In the genomic region with DNA sequence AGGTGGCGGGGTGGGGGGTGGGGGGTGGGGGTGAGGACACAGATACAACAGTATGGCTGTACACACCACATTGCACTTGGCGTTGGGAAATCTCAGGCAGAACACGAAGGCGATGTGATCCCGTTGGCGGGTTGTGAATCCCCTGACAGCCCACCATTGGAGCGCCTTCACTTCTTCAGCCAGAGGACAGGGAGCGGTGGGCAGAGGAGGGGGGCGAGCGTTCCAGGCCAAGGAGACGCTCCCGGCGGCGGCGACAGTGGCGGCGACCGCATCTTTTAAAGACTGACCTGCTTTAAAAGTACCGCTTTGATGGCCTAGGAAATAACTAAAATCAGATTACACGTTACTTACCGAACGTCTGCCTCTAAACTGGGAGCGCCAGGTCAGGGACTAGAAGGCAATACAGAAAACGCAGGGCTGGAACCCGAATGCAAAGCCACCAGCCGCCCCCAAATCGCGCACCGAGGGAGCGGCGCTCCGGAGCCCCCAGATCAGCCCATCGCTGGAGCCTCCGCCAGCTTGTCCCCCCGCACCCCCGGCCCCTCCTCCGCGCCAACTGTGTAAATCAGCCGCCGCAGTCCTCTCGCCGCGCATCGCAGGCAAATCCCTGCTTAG, we compare ENCODE assay signal across 8 mouse cellular contexts. TPM values are rescaled to one million over a fixed set of nuclear protein-coding genes. Genes with fewer than 3 reads are reported as not detected.
DNase-seq lines count a peak whose midpoint lies in the region; ATAC-seq lines count a peak whose summit lies in the region.

A gene (minus strand): TSS at position 607 of the 615 bp plus-strand sequence.

- no peak for ATAC-seq in lung, embryonic 16.5 days (ENCODE audit: low read depth)
- 0 out of 2 replicates have a peak, but pooled peaks have one; percentile 39 for ATAC-seq in embryonic facial prominence, embryonic 15.5 days (ENCODE audit: insufficient number of reproducible peaks, low FRiP score, low TSS enrichment, low read depth)
- peak; percentile 80 for ATAC-seq in midbrain, embryonic 11.5 days (ENCODE audit: low FRiP score)

- peak within 1 kb of the TSS; percentile 50; the same call in 1 of the 2 replicates for H3K9ac ChIP-seq in lung, embryonic 16.5 days (ENCODE audit: low read length)
- H3K9ac ChIP-seq in embryonic facial prominence, embryonic 15.5 days: no peak within 1 kb of the TSS; the same call in 1 of the 2 replicates
- peak within 1 kb of the TSS; percentile 56 for H3K9ac ChIP-seq in midbrain, embryonic 11.5 days (ENCODE audit: low read length)

- H3K27me3 ChIP-seq in lung, embryonic 16.5 days (ENCODE audit: control insufficient read depth, insufficient read depth, low read depth, low read length): peaks cover 31% of the 10 kb centered on the region
- peaks cover 38% of the 10 kb centered on the region for H3K27me3 ChIP-seq in embryonic facial prominence, embryonic 15.5 days
- H3K27me3 ChIP-seq in midbrain, embryonic 11.5 days (ENCODE audit: control insufficient read depth, insufficient read depth, low read length): peaks cover 17% of the 10 kb centered on the region

- H3K4me1 ChIP-seq in lung, embryonic 16.5 days (replicated peaks; ENCODE audit: control insufficient read depth, insufficient read depth, low read length): no peaks in the 10 kb centered on the region
- peaks cover 16% of the 10 kb centered on the region; the same call in 1 of the 2 replicates for H3K4me1 ChIP-seq in embryonic facial prominence, embryonic 15.5 days
- peaks cover 4% of the 10 kb centered on the region; the same call in 1 of the 2 replicates for H3K4me1 ChIP-seq in midbrain, embryonic 11.5 days (ENCODE audit: control insufficient read depth, insufficient read depth, low read length)

- no peaks in the 10 kb centered on the region for H3K9me3 ChIP-seq in lung, embryonic 16.5 days (ENCODE audit: control insufficient read depth, low read length)
- H3K9me3 ChIP-seq in embryonic facial prominence, embryonic 15.5 days (replicated peaks): no peaks in the 10 kb centered on the region
- H3K9me3 ChIP-seq in midbrain, embryonic 11.5 days (ENCODE audit: control insufficient read depth, low read length): no peaks in the 10 kb centered on the region

- H3K4me3 ChIP-seq in lung, embryonic 16.5 days (ENCODE audit: low read length): peak within 1 kb of the TSS; percentile 49
- peak within 1 kb of the TSS; percentile 47 for H3K4me3 ChIP-seq in embryonic facial prominence, embryonic 15.5 days (replicated peaks)
- H3K4me3 ChIP-seq in midbrain, embryonic 11.5 days (ENCODE audit: low read depth, low read length): peak within 1 kb of the TSS; percentile 57

- DNase-seq in lung, postnatal 14 days: no peak
- DNase-seq in layer of hippocampus, adult 8-10 months (ENCODE audit: low spot score in 2 of 2): peak in 1 of 2 experiments; percentile 68
- DNase-seq in midbrain, embryonic 11.5 days (ENCODE audit: low spot score, missing footprints): peak; percentile 93
- peak; percentile 61 for DNase-seq in telencephalon, adult 2 months (ENCODE audit: low read depth, low spot score)
- no peak for DNase-seq in spleen, adult 12 weeks (ENCODE audit: low spot score)
- DNase-seq in heart, postnatal 4 days: no peak

- 0% methylated on average over 44 of the region's 44 CpGs for WGBS in lung, embryonic 16.5 days
- WGBS in embryonic facial prominence, embryonic 15.5 days: 1% methylated on average over 43 of the region's 44 CpGs
- WGBS in midbrain, embryonic 11.5 days: under 1% methylated on average over 44 of the region's 44 CpGs

- H3K4me2 ChIP-seq in lung, embryonic 16.5 days (ENCODE audit: low read depth, low read length): peak within 1 kb of the TSS; percentile 78
- H3K4me2 ChIP-seq in embryonic facial prominence, embryonic 15.5 days (replicated peaks): peak within 1 kb of the TSS; percentile 82
- peak within 1 kb of the TSS; percentile 80 for H3K4me2 ChIP-seq in midbrain, embryonic 11.5 days

- no peaks in the 10 kb centered on the region for H3K36me3 ChIP-seq in lung, embryonic 16.5 days (ENCODE audit: control insufficient read depth, insufficient read depth, low read length)
- H3K36me3 ChIP-seq in embryonic facial prominence, embryonic 15.5 days: no peaks in the 10 kb centered on the region
- no peaks in the 10 kb centered on the region for H3K36me3 ChIP-seq in midbrain, embryonic 11.5 days (ENCODE audit: control insufficient read depth, insufficient read depth, low read length)

- H3K27ac ChIP-seq in lung, embryonic 16.5 days (ENCODE audit: low read length): no peak within 1 kb of the TSS
- H3K27ac ChIP-seq in embryonic facial prominence, embryonic 15.5 days (replicated peaks): no peak within 1 kb of the TSS
- no peak within 1 kb of the TSS for H3K27ac ChIP-seq in midbrain, embryonic 11.5 days (ENCODE audit: low read depth, low read length)

RNA-seq across cellular contexts. Expression of the gene that starts here (rescaled TPM):
- polyA plus RNA-seq in lung, embryonic 16.5 days (2015; fragmentation: Nextera tagmentation; extraction: Ambion mirVana): 0.13 and 0.14 TPM in 2 replicates
- 3.1 and 3.2 TPM in 2 replicates for polyA plus RNA-seq in embryonic facial prominence, embryonic 15.5 days (2015; fragmentation: Nextera tagmentation; extraction: Ambion mirVana)
- 10 to 100 TPM; 80.8 to 94.0 (median 87.9) TPM for total RNA-seq in layer of hippocampus, adult 8-10 months (2022)
- polyA plus RNA-seq in midbrain, embryonic 11.5 days (2014; fragmentation: Nextera tagmentation; extraction: Ambion mirVana): 1.1 and 1.4 TPM in 2 replicates
- under 1 TPM; 0.12 to 0.14 TPM for total RNA-seq in heart, postnatal 4 days (2021)

Comparison
In these comparisons a context has a peak if more than half of its experiments do, and no peak if none do; other contexts are left out.
1. RNA of the gene that starts here (total RNA-seq): 80.8 to 94.0 TPM in layer of hippocampus, adult 8-10 months; 0.12 to 0.14 TPM in heart, postnatal 4 days; every median in the first group is over 10 times any median in the second.
2. DNase-seq: peak in midbrain, embryonic 11.5 days (single experiment) and telencephalon, adult 2 months (single experiment); none in lung, postnatal 14 days (single experiment), spleen, adult 12 weeks (single experiment) and heart, postnatal 4 days (single experiment).
3. Peak in every context shown above with its lines, with median percentiles within 50 percentile points of each other: H3K4me2 ChIP-seq and H3K4me3 ChIP-seq.